Mouse (Mus musculus): ENCODE results near the gene Adarb1. TPM values are rescaled to one million over a fixed set of nuclear protein-coding genes. Genes with fewer than 3 reads are reported as not detected.
"Not testable (repeated sequence)": the region's sequence is repeated elsewhere in the genome, so short reads cannot be mapped to it uniquely, and the experiment has no call there.

Adarb1 gene
- total RNA-seq, 2 experiments from 2014 or later: not detected

DNA sequence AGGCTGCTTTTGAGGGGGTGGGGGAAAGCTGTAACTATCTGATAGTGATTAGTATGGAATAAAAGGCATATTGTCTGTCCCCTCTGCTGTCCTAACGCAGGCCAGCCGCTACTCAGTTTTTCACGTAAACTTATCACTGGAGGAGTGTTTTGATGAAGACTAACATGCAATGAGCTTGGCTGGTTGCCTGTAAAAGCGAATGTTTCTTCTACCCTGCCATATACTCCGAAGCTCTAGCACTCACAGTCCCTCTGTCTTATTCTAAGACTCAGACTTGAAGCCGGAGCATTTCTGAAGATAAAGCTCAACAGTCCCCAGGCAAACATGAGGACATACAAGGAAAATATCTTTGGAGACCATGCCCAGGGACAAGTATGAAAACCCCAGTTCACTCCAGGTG is 133.2 kb downstream of the Adarb1 start:
- ATAC-seq (replicated peaks; ENCODE audit: low FRiP score, poor library complexity, severe bottlenecking): no peak

DNA sequence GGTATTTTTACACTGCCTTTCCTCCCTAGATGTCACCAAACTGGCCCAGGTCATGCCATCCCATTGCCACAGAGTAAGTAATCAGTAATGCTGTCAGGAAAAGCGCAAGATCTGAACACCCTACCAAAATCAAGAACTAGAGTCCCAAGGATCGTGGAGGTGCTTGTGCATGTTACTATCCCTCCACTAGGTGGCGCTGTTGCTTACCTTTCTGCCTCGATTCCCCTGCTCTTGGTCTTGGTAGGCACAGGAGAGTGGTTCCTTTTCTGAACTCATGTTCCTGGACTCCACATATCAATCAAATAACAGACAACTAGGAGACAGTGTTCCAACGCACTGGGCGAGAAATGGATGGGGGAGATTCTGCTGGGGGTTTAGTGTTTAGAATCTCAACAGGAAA is 135.2 kb downstream of the Adarb1 start:
- peak; percentile 81 for ATAC-seq (replicated peaks; ENCODE audit: low FRiP score, poor library complexity, severe bottlenecking)

DNA sequence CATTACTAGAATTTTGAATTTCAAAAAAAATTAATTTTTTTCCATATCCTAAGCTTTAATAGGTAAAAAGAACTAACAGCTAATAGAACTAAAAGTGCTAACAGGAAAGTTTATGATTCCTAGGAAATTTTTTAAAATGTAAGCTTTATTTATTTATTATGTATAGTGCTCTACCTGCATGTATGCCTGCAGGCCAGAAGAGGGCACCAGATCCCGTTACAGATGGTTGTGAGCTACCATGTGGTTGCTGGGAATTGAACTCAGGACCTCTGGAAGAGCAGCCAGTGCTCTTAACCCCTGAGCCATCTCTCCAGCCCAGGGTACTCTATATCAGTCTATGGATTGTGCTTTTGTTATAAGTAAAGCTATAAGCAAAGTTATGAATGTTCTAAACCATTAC is 136.0 kb downstream of the Adarb1 start:
- not testable (repeated sequence) for ATAC-seq (replicated peaks; ENCODE audit: low FRiP score, poor library complexity, severe bottlenecking)

DNA sequence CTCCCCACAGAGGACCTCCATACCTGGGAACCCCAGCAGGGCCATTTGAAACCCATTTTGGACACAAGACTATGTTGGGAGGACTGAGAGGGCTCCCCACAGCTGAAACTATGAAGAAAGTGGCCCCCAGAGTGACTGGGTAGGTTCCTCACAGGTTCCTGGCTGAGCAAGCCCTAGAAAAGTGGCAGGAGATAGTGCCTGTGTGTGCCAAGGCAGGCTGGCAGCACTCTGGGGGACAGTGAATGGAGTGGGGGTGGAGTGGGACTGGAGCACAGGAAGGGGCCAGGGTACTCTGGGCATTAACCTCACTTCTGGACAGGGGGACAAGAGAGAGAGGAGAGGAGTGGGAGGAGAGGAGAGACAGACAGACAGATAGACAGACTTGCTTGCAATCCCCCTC is 144.3 kb downstream of the Adarb1 start:
- ATAC-seq (replicated peaks; ENCODE audit: low FRiP score, poor library complexity, severe bottlenecking): no peak

GRCm38 (mm10) chr10:77272980-77273730 is 144.9 kb downstream of the Adarb1 start:
- no peak for ATAC-seq (replicated peaks; ENCODE audit: low FRiP score, poor library complexity, severe bottlenecking)

- ATAC-seq (replicated peaks; ENCODE audit: low FRiP score, poor library complexity, severe bottlenecking): no peak
These were observed 148.9 kb downstream of the Adarb1 start for GRCm38 (mm10) chr10:77269129-77269528.

DNA sequence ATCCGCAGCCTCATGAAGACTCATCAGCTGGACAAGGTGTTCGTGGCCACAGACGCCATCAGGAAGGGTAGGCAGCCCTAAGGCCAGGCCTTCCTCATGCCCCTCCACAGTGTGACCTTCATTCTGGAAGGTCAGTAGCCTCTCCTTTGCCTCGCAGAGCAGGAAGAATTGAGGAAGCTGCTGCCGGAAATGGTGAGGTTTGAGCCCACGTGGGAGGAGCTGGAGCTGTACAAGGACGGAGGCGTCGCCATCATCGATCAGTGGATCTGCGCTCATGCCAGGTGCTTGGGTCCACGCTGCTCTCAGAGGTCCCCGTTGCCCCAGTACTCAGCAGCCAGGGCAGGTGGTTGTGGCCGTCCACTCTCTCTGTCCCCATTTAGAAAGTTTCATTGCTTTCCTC is 151.0 kb downstream of the Adarb1 start:
- no peak for ATAC-seq (replicated peaks; ENCODE audit: low FRiP score, poor library complexity, severe bottlenecking)

- ATAC-seq (replicated peaks; ENCODE audit: low FRiP score, poor library complexity, severe bottlenecking): no peak
These were observed 151.8 kb downstream of the Adarb1 start for GRCm38 (mm10) chr10:77266281-77266680.

GRCm38 (mm10) chr10:77260166-77260875 is 157.7 kb downstream of the Adarb1 start:
- no peak for ATAC-seq (replicated peaks; ENCODE audit: low FRiP score, poor library complexity, severe bottlenecking)

DNA sequence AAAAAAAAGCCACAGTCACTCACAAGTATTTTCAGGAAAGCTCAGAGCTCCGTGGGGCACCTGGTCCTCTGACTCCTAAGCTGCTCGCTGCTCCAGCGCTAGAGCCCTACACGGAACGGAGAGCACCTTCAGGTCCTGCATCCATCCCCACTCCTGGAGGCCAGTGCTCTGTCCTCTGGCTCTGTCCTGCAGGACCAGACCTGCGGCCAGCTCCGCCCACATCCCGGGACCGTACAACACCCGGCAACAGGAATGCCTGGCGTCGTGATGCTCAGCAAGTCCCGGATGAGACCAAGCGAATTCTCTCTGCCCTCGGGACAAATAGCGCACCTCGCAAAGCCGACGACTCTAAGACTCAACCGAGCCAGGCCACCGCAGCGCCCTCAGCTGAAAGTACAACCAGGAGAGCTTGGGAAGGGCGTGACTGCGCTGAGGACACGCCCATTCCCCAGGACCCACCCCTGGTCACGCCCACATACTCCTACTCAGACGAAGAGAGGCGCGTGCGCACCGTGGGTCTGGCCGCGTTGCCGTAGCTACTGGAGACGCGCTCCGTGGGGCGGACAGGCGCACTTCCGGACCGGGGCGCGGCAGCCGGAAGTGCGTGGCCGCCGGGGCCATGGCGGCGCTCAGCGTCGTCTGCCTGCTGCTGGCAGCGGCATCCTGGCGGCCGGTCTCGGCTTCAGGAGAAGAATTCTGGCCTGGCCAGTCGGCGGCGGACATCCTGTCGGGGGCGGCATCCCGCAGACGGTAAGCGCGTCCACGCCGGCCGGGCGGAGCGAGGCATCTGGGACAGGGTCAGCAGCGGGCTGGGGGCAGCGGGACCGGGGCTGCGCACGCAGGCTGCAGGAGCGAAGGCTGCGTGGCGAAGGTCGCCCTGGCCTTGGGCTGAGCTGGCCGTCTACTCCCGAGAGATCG is 159.1 kb downstream of the Adarb1 start, which contains the start of gene Pofut2:
Gene Pofut2 (plus strand): TSS at position 515 of the 918 bp plus-strand sequence.
- peak; percentile 95 for ATAC-seq (replicated peaks; ENCODE audit: low FRiP score, poor library complexity, severe bottlenecking)

DNA sequence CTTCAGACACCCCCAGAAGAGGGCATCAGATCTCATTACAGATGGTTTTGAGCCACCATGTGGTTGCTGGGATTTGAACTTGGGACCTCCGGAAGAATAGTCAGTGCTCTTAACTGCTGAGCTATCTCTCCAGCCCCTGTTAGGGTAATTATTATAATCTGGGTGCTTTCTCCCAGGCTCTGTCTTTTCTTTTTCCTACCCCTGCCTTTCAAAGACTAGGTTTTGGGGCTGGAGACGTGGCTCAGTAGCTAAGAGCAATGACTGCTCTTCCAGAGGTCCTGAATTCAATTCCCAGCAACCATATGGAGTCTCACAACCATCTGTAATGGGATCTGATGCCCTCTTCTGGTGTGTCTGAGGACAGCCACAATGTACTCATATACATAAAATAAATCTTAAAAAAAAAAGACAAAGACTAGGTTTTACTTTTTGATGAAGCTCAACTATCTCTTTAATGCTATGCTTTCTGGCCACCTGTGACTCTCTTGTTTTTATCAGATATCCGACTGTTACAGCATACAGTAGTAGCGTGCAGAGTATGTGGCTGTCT is 160.0 kb downstream of the Adarb1 start:
- no peak for ATAC-seq (replicated peaks; ENCODE audit: low FRiP score, poor library complexity, severe bottlenecking)

DNA sequence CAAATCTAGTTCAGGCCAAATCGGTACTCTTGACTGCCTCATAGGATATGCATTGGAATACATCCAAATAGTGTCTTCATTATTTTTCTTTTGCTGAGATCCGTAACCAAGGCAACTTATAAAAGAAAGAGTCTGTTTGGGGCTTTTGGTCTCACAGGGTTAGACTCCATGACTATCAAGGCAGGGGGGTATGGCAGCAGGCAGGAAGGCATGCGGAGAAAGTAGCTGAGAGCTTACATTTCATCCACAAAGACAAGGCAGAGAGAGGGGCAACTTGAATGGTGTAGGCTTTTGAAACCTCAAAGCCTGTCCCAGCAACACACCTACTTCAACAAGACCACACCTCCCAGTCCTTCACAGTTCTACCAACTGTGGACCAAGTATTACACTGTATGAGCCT is 162.4 kb downstream of the Adarb1 start:
- ATAC-seq (replicated peaks; ENCODE audit: low FRiP score, poor library complexity, severe bottlenecking): no peak

DNA sequence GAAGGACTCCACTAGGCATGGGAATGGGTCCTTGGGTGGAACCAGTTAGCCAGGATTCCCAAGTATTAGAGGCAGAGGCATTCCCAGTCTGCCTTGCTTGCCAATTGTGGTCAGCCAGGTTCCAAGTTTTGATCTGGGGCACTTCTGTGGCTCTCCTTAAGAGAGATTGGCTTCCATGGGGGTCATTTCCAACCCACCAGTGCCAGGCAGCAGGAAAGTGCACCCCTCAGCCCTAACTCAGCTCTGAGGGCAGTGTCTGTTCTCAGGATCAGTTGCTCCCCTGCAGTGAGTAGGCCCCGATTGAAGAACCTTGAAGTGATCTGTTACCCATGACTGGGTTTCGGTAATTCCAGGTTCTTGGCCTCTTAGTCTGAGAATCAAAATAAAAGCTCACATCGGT is 162.8 kb downstream of the Adarb1 start:
- ATAC-seq (replicated peaks; ENCODE audit: low FRiP score, poor library complexity, severe bottlenecking): no peak

DNA sequence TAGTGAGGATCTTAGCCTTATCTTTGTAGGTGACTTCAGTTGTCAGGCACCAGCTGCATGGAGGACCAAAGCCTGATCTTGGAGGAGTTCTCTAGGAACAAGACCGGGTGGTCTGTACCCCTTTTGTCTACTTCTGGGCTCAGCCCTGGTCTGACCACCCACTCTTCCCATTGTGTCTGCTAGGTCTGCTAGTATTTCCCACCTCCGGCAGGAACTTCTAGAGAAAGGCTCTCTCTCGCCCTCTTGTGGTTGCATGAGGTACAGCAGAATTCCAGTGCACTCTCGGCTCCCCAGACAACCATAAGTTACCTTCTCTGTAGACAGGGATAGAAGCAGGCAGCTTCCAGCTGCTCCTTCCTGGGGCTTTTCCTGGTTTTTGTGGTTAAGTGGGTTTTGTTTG is 165.3 kb downstream of the Adarb1 start:
- ATAC-seq (replicated peaks; ENCODE audit: low FRiP score, poor library complexity, severe bottlenecking): peak; percentile 81

DNA sequence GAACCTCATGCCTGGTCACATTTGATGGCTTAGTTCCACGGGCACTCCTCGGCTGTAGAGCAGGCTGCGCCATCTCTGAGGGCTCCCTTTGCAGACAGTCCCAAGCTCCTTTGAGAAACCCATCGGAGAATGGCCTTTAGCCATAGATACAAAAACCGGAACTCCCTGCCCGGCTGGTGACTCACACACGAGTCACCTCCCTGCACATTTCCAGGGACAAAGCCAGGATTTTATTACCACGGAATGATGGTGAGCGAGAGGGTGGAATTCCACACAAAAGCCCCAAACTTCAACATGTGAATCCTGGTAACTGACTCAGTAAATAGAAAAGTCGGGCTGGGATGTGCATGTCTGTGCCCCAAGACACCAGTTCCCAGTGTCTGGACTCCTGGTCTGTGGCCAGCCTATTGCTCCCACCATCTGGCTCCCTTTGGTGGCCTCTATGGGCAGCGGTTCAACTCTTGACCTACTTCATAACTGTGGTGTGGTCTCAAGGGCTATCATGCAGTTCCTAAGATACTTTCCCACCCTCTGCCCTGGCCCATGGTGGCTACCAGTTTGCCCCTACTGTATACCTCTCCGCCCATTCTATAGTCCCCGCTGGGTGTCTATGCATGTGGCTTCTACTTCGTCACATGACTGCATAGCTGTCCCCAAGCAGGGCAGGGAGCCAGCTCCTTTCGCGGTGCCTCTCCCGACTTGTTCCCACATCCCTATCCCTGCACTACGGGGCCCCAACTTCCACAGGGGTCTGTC is 166.1 kb downstream of the Adarb1 start:
- ATAC-seq (replicated peaks; ENCODE audit: low FRiP score, poor library complexity, severe bottlenecking): no peak

DNA sequence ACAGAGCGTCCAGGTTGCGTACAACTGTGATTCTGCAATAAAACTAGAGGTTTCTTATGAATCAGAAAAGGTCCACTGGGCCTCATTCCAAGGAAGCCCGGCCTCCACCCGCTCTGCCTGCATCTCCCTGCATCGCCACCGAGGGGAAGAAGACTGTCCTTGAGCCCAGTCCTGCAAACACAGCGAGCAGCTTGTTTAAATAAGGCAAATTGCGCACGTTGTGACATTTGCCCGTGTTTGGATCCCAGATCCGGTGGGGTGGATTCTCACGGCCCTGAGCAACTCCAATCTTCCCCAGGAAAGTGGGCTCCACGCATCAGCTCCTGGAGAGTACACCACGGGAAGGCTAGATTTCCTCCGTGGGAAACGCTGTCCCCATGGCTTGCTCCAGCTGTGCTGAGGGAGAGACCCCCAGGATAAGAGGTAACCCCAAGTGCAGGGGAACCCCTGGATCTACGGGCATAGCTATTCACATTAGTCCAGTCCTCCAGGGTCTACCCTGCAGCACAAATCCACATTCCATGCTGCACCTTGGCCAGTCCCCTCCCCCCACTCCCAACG is 166.8 kb downstream of the Adarb1 start:
- ATAC-seq (replicated peaks; ENCODE audit: low FRiP score, poor library complexity, severe bottlenecking): no peak

- no peak for ATAC-seq (replicated peaks; ENCODE audit: low FRiP score, poor library complexity, severe bottlenecking)
These were observed 170.4 kb downstream of the Adarb1 start for GRCm38 (mm10) chr10:77247707-77248106.

GRCm38 (mm10) chr10:77247048-77247447 is 171.0 kb downstream of the Adarb1 start:
- ATAC-seq (replicated peaks; ENCODE audit: low FRiP score, poor library complexity, severe bottlenecking): no peak

- ATAC-seq (replicated peaks; ENCODE audit: low FRiP score, poor library complexity, severe bottlenecking): no peak
These were observed 173.3 kb downstream of the Adarb1 start for GRCm38 (mm10) chr10:77244777-77245176.
